Mouse (Mus musculus) hindbrain, embryonic 12.5 days (tissue): ENCODE data around the gene Gm20521. TPM values are rescaled to one million over a fixed set of nuclear protein-coding genes. Genes with fewer than 3 reads are reported as not detected.

Experiments
- ATAC-seq: fragments of 200-750 bp; cut with Nextera tagmentation; 2 replicates; pipeline ENCODE4 v1.8.0; 2017; ENCODE audit warnings: moderate TSS enrichment; ENCODE audit not compliant: low FRiP score
- H3K27ac ChIP-seq: fragments of 300-500 bp; sonication (generic); 2 replicates; pipeline ENCODE4 v1.5.1; 2016; ENCODE audit warnings: mild to moderate bottlenecking
- H3K27me3 ChIP-seq: fragments of 300-500 bp; sonication (generic); 2 replicates; pipeline ENCODE4 v1.6.1; 2016; ENCODE audit warnings: mild to moderate bottlenecking
- H3K36me3 ChIP-seq: fragments of 300-500 bp; sonication (generic); 2 replicates; pipeline ENCODE4 v1.6.1; 2016; ENCODE audit warnings: mild to moderate bottlenecking
- H3K4me1 ChIP-seq: fragments of 300-500 bp; sonication (generic); 2 replicates; pipeline ENCODE4 v1.6.1; 2016
- H3K4me2 ChIP-seq: fragments of 300-500 bp; sonication (generic); replicated peaks from 2 replicates; pipeline ENCODE4 v1.6.1; 2016; ENCODE audit warnings: mild to moderate bottlenecking
- H3K4me3 ChIP-seq: fragments of 300-500 bp; sonication (generic); 2 replicates; pipeline ENCODE4 v1.5.1; 2016; ENCODE audit warnings: mild to moderate bottlenecking
- H3K9ac ChIP-seq: fragments of 300-500 bp; sonication (generic); 2 replicates; pipeline ENCODE4 v1.6.1; 2016; ENCODE audit warnings: mild to moderate bottlenecking, moderate library complexity
- H3K9me3 ChIP-seq: fragments of 300-500 bp; sonication (generic); replicated peaks from 2 replicates; pipeline ENCODE4 v1.6.1; 2016; ENCODE audit warnings: mild to moderate bottlenecking
- WGBS: fragments of 180-500 bp; shearing (Covaris S2); methylation state at CpG from one replicate; pipeline ENCODE4 v1.1.7; 2016; 5-methylcytosine and 5-hydroxymethylcytosine counted together
- polyA plus RNA-seq: library from polyadenylated mRNA; unstranded; fragments of >200 nt; fragmentation: Nextera tagmentation; extraction: Ambion mirVana; gene quantifications from 2 replicates; pipeline ENCODE4 v1.2.1, GENCODE M21; 2016

Gm20521 gene
- polyA plus RNA-seq, 1 experiment from 2014 or later = 0.32 TPM

DNA sequence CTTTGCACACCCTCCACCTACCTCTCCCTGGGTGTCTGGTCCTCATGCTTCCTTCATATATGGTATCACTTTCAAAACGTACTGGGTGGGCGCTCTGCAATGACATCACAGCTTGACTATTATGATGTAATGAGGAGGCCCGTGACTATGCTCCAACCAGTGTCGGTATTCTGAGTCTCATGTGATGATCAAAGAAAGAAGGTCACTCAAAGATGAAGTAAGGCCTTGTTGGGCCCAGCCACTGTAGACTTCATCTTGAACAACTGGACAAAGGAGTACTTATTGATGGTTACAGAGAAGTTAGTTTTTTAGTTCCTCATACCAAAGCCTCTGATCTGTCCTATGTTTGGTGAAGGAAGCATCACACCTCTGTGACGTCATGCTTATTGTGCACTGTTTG lies 12.4 kb upstream of the Gm20521 start, which contains the start of gene Homez:
Homez (minus strand) TSS at position 101 of the 400 bp plus-strand sequence.
- 0 out of 2 replicates have a peak, but pooled peaks cover 3% of the 10 kb centered on the region for H3K27me3 ChIP-seq
- no peak within 1 kb of the TSS for H3K27ac ChIP-seq
- no peak within 1 kb of the TSS for H3K4me2 ChIP-seq
- H3K36me3 ChIP-seq = no peaks in the 10 kb centered on the region
- H3K4me3 ChIP-seq = no peak within 1 kb of the TSS
- no peaks in the 10 kb centered on the region for H3K9me3 ChIP-seq
- ATAC-seq = no peak
- H3K9ac ChIP-seq = no peak within 1 kb of the TSS
- 87% methylated on average over 5 of the region's 5 CpGs for WGBS
- peaks cover 6% of the 10 kb centered on the region for H3K4me1 ChIP-seq

DNA sequence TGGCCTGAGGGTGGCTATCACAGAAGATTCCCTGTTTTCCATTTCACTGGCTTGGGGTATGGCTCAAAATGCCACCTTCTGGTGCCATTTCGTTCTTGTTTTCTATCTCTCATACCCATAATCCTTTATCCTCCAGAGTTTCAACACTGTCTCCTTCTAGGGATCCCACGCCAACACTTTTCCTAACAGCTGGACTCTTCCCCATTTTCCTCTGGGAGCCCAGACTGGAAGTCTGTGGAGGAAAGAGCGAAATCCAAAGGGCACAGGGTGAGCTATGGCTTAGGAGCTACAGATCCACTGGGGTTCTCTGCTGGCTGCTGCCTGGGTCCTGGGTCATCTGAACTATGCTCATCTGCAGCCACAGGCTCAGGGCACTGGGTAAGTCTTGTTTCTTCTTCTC lies 9.1 kb upstream of the Gm20521 start:
- peaks cover 7% of the 10 kb centered on the region; the same call in 1 of the 2 replicates for H3K27me3 ChIP-seq
- no peak for ATAC-seq
- WGBS = 91% methylated on average over 3 of the region's 3 CpGs
- no peak overlapping the region for H3K4me3 ChIP-seq
- no peak overlapping the region for H3K4me2 ChIP-seq
- H3K9me3 ChIP-seq = no peaks in the 10 kb centered on the region
- no peak overlapping the region for H3K9ac ChIP-seq
- H3K4me1 ChIP-seq = peaks cover 13% of the 10 kb centered on the region
- H3K36me3 ChIP-seq = no peaks in the 10 kb centered on the region
- no peak overlapping the region for H3K27ac ChIP-seq

DNA sequence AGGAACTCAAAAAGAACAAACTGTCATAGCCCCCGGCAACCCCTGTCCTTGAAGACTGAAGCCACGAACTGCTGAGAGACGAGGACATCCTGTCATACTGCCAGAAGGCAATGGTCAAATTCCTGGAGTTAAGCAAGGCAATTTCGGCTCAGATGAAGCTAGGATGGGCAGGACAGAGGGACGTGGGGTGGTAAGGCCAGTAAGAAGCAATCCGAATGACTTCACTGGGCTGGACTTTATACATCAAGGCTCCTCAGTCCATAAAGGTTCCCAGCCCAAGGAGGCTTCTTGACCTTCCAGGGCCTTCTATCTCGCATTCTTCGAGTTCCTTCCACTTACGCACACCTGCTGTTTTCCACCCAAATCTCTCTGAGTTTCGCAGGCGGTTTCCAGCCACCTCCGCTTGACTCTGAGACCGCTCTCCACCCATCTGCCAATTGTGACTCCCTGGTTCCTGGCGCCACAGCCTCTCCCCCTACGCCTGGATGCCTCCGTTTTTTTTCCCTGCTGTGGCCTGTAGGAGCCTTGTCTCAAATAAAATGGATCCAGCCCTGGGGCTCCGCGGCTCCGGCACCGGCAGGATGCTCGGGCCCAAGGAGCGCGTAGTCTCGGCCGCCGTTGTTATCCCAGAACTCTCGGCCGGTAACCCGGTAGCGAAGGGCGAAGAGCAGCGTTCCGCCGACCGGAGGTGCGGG lies 7.2 kb upstream of the Gm20521 start:
- peak overlapping the region; percentile 90 for H3K27ac ChIP-seq
- peak; percentile 60 for ATAC-seq
- H3K27me3 ChIP-seq = peaks cover 7% of the 10 kb centered on the region; the same call in 1 of the 2 replicates
- H3K36me3 ChIP-seq = no peaks in the 10 kb centered on the region
- WGBS = 1% methylated on average over 36 of the region's 36 CpGs
- peaks cover 13% of the 10 kb centered on the region for H3K4me1 ChIP-seq
- H3K4me3 ChIP-seq = peak overlapping the region; percentile 75
- H3K4me2 ChIP-seq = peak overlapping the region; percentile 98
- peak overlapping the region; percentile 88 for H3K9ac ChIP-seq
- no peaks in the 10 kb centered on the region for H3K9me3 ChIP-seq

DNA sequence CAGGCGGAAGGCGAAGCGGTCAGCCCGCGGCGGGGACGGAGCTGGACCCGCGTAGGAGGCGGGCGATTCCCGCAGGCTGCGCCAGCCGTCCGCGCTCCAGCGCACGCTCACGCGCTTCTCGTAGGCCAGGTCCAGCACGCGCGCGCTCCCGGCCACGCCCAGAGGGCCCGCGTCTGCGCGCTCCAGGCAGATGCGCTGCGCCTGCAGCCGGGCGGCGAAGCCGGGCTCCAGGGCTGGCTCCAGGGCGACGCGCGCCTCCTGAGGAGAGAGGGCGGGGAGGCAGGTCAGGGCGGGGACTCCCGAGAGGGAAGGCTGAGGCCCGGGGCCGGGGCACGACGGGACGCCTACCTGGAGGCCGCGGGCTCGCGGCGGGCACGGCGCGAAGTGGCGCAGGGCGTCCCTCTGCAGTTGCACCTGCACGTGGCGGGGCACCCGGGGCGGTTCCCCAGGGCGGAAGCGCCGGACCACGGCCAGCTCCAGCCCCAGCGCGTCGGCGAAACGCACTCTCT lies 6.6 kb upstream of the Gm20521 start:
- peak; percentile 93 for ATAC-seq
- no peaks in the 10 kb centered on the region for H3K36me3 ChIP-seq
- H3K4me1 ChIP-seq = peaks cover 13% of the 10 kb centered on the region
- H3K27me3 ChIP-seq = peaks cover 7% of the 10 kb centered on the region; the same call in 1 of the 2 replicates
- 0% methylated on average over 48 of the region's 72 CpGs for WGBS
- peak overlapping the region; percentile 98 for H3K4me2 ChIP-seq
- H3K27ac ChIP-seq = peak overlapping the region; percentile 90
- H3K9ac ChIP-seq = peak overlapping the region; percentile 88
- peak overlapping the region; percentile 75 for H3K4me3 ChIP-seq
- H3K9me3 ChIP-seq = no peaks in the 10 kb centered on the region

DNA sequence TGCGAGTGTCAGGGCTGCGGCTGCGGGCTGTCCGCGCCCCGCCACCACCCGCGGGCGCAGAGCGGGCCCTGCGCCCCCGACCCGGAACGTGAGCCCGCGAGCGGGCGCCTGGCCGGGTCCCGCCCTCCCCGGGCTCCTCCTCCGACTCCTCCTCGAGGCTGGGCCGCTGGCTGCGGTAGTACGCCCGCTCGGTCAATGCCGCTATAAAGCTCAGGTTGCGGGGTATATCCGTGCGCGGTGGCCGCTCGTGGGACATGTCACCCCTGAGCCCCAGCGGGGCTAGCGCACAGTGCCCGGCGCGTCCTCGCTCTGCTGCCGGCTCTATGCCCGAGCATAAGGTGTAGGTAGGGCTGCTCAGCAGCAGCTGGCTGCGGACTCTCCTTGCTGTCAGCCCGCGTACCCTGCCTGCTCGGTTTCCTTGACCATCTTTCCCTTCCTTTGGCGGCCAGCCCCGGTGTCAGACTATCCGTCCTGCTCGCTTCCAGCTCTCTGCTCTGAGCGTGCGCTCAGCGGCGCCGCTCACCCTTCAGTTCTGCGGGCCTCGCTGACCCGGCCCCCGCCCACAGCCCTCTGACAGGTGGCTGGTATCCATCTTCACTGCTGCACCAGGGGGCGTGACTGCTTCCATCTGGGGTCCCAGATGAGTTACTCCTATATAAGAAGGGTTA lies 6.1 kb upstream of the Gm20521 start, which contains the start of gene Ppp1r3e:
Ppp1r3e (minus strand) TSS at position 503 of the 668 bp plus-strand sequence.
- H3K9me3 ChIP-seq = no peaks in the 10 kb centered on the region
- peak within 1 kb of the TSS; percentile 88 for H3K9ac ChIP-seq
- H3K27ac ChIP-seq = peak within 1 kb of the TSS; percentile 90
- H3K4me3 ChIP-seq = peak within 1 kb of the TSS; percentile 75
- peak; percentile 83 for ATAC-seq
- WGBS = under 1% methylated on average over 45 of the region's 61 CpGs
- peak within 1 kb of the TSS; percentile 98 for H3K4me2 ChIP-seq
- no peaks in the 10 kb centered on the region for H3K36me3 ChIP-seq
- H3K27me3 ChIP-seq = peaks cover 7% of the 10 kb centered on the region; the same call in 1 of the 2 replicates
- peaks cover 13% of the 10 kb centered on the region for H3K4me1 ChIP-seq

DNA sequence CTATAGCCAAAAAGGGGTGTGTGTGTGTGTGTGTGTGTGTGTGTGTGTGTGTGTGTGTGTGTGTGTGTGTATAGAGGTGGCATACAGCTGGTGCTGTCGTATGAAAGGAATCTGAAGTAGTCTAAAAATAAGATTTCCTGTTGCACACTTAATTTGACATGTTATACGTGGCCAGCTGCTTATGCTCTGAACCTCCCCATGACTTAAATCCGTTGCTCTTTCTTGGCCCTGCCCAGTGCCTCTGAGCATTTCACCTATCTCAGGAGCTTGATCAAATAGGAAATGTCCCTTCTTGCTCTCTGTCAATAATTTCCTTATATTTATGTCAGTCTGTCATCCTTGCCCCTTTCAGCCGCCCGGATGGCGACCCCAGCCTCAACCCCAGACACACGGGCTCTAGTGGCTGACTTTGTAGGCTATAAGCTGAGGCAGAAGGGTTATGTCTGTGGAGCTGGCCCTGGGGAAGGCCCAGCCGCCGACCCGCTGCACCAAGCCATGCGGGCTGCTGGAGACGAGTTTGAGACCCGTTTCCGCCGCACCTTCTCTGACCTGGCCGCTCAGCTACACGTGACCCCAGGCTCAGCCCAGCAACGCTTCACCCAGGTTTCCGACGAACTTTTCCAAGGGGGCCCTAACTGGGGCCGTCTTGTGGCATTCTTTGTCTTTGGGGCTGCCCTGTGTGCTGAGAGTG lies 926 bp downstream of the Gm20521 start:
- no peaks in the 10 kb centered on the region for H3K9me3 ChIP-seq
- peaks cover 4% of the 10 kb centered on the region; the same call in 1 of the 2 replicates for H3K36me3 ChIP-seq
- peak overlapping the region; percentile 62 for H3K4me3 ChIP-seq
- peak overlapping the region; percentile 91 for H3K27ac ChIP-seq
- ATAC-seq = peak; percentile 12; the same call in 1 of the 2 replicates
- H3K9ac ChIP-seq = peak overlapping the region; percentile 85
- peaks cover 23% of the 10 kb centered on the region for H3K4me1 ChIP-seq
- peak overlapping the region; percentile 63 for H3K4me2 ChIP-seq
- 28% methylated on average over 21 of the region's 21 CpGs for WGBS
- no peaks in the 10 kb centered on the region for H3K27me3 ChIP-seq

DNA sequence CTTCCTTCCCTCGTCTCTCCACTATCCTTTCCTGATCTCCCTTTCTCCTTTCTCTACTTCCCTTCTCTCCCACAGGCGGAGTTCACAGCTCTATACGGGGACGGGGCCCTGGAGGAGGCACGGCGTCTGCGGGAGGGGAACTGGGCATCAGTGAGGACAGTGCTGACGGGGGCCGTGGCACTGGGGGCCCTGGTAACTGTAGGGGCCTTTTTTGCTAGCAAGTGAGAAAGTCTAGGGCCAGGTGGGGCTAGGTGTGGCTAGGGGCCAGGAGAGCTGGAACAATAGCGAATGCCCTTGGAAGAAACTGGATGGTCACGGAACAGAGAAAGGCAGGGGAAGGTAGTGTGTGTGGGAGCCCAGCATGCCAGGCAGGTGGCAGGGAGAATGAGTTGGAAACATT lies 2.1 kb downstream of the Gm20521 start:
- Histone ChIP-seq H3K9ac (peak overlapping the region; percentile 27; the same call in 1 of the 2 replicates), H3K27ac (no peak overlapping the region), H3K36me3 (peaks cover 4% of the 10 kb centered on the region; the same call in 1 of the 2 replicates), H3K9me3 (no peaks in the 10 kb centered on the region), H3K4me1 (peaks cover 23% of the 10 kb centered on the region), H3K27me3 (no peaks in the 10 kb centered on the region), H3K4me3 (no peak overlapping the region), H3K4me2 (no peak overlapping the region)
- WGBS = 90% methylated on average over 11 of the region's 11 CpGs
- ATAC-seq = no peak

DNA sequence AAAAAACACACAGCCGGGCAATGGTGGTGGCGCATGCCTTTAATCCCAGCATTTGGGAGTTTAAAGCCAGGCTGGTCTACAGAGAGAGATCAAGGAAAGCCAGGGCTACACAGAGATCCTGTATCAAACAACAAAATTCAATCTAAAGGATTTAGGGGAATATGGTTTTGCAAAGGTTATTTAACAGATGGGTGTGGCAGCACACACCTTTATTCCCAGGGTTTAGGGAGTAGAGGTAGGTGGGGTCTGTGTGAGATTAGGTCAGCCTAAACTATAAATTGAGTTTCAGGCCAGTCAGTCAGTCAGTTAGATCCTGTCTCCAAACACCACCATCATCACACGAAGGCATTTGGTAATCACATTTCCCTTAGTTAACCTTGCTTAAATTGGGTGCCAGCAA lies 9.0 kb downstream of the Gm20521 start, which contains the start of gene Pabpn1:
Pabpn1 (plus strand) TSS at position 301 of the 400 bp plus-strand sequence.
- 96% methylated on average over 3 of the region's 3 CpGs for WGBS

DNA sequence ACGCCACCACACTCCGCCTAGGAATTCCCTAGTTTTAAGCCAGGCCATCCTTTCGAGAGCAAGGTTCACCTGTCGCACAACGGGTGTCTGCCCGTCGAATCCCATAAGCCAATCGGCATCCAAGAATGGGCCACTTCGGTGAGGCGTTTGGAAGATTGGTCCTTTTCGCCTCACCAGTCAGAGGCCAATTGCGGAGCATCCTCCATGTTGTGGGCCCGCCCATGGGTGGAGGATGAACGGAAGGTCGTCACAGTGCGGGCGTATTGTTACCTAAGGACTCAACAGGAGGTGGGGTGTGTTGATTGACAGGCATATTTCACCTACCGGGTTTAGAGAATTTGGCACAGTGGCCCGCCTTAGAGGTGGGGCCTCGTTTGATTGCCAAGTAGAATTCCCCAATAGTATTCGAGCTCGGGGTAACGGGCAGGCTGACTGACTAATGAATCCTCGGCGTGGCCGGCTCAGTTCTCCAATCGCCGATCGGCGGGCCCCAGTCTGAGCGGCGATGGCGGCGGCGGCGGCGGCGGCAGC lies 10.5 kb downstream of the Gm20521 start:
- Histone ChIP-seq H3K4me3 (peak overlapping the region; percentile 80), H3K4me1 (peaks cover 27% of the 10 kb centered on the region), H3K4me2 (peak overlapping the region; percentile 65), H3K27ac (peak overlapping the region; percentile 94), H3K36me3 (peaks cover 29% of the 10 kb centered on the region), H3K9ac (peak overlapping the region; percentile 97), H3K27me3 (no peaks in the 10 kb centered on the region), H3K9me3 (no peaks in the 10 kb centered on the region)
- peak; percentile 100 for ATAC-seq
- WGBS = under 1% methylated on average over 38 of the region's 38 CpGs

More for the DNA sequence above, 9.0 kb downstream of the Gm20521 start, which contains the start of gene Pabpn1:
- peak within 1 kb of the TSS; percentile 45 for H3K4me2 ChIP-seq
- no peaks in the 10 kb centered on the region for H3K27me3 ChIP-seq
- no peaks in the 10 kb centered on the region for H3K9me3 ChIP-seq
- H3K27ac ChIP-seq = peak within 1 kb of the TSS; percentile 81
- no peak for ATAC-seq
- H3K4me1 ChIP-seq = peaks cover 23% of the 10 kb centered on the region
- H3K36me3 ChIP-seq = peaks cover 17% of the 10 kb centered on the region
- no peak within 1 kb of the TSS for H3K9ac ChIP-seq
- H3K4me3 ChIP-seq = peak within 1 kb of the TSS; percentile 80

DNA sequence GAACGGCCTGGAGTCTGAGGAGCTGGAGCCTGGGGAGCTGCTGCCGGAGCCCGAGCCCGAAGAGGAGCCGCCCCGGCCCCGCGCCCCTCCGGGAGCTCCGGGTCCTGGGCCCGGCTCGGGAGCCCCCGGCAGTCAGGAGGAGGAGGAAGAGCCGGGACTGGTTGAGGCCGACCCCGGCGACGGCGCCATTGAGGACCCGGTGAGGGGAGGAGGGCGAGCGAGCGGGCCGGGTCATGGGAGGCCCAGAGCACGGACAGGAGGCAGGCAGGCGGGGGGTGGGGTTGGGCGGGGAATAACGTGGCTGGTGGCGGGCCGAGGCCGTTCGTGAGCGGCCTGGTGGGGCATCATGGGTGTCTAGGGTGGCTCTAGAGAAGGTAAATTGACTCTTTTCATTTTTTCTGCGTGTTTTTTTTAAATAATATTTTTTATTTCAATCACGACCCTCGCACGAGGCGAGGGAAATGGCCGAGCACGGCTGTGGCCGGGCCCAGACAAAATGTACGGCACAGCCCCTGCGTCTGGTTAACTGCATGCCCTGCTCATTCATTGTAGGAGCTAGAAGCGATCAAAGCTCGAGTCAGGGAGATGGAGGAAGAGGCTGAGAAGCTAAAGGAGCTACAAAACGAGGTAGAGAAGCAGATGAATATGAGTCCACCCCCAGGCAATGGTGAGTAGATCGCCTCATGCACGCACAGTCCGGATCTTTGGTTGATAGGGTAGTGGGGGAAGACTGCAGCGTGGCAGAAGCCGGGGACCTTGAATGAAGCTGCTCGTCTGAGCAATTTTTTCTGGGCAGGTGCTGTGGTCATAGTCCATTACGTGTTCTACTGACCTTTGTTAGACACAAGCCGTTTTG lies 11.3 kb downstream of the Gm20521 start:
- peak; percentile 59 for ATAC-seq
- WGBS = under 1% methylated on average over 54 of the region's 54 CpGs

DNA sequence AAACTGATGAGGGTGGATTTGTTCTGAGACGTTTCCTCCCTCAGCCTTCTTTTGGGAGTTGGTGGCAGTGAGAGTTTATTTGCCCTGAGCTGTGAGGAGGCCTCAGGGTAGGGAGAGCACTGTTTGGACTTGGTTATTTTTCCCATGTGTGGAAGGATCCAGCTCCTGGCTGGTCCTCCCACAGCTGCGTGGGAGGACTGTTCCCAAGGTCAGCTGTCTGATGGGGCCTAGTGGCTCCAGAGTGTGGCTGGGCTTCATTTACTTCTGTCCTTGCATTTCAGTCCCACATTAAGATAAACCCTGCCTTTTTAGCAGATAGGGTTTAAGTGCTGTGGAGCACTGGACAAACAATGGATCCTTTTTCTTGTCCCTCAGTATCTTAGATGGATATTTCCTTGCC lies 14.2 kb downstream of the Gm20521 start:
- H3K9me3 ChIP-seq = no peaks in the 10 kb centered on the region
- no peak overlapping the region for H3K9ac ChIP-seq
- H3K4me1 ChIP-seq = peaks cover 27% of the 10 kb centered on the region
- H3K4me3 ChIP-seq = no peak overlapping the region
- H3K27ac ChIP-seq = no peak overlapping the region
- H3K4me2 ChIP-seq = no peak overlapping the region
- H3K27me3 ChIP-seq = no peaks in the 10 kb centered on the region
- 74% methylated on average over 2 of the region's 2 CpGs for WGBS
- peaks cover 33% of the 10 kb centered on the region for H3K36me3 ChIP-seq
- ATAC-seq = no peak

More for the DNA sequence above, 11.3 kb downstream of the Gm20521 start:
- Histone ChIP-seq H3K4me2 (peak overlapping the region; percentile 65), H3K27me3 (no peaks in the 10 kb centered on the region), H3K36me3 (peaks cover 33% of the 10 kb centered on the region), H3K4me1 (peaks cover 27% of the 10 kb centered on the region), H3K9ac (peak overlapping the region; percentile 97), H3K4me3 (peak overlapping the region; percentile 80), H3K27ac (peak overlapping the region; percentile 94), H3K9me3 (no peaks in the 10 kb centered on the region)
